Mouse (Mus musculus): Measurements from ENCODE around the gene Sema6c. TPM values are rescaled to one million over a fixed set of nuclear protein-coding genes. Genes with fewer than 3 reads are reported as not detected.
A peak's percentile ranks its signal among the peaks of the same experiment; 100 is the strongest.

Gene Sema6c
- total RNA-seq, 2 experiments from 2014 or later, result 7.5 to 8.1 TPM

- peak; percentile 93 for DNase-seq
These were observed 17.6 kb upstream of the Sema6c start for GRCm38 (mm10) chr3:95142617-95143011.

- DNase-seq, result no peak
These were observed 12.3 kb upstream of the Sema6c start for GRCm38 (mm10) chr3:95147924-95148323.

DNA sequence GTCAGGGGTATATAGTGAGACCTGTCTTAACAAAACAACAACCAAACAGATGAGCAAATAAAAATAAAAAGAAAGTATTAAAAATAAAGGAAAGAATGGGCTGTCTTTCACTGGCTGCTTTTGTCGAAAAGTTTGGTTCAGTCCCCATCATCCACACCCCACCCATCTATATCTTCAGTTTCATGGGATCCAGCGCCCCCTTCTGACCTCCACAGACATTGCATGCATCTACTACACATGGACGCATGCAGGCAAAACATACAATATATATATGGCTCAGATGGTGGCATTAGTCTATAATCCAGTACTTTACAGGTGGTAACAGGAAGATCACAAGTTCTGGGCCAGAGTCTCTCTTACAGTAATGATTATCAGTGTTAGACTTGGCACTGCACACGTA is 6.4 kb upstream of the Sema6c start:
- DNase-seq, result peak; percentile 44

GRCm38 (mm10) chr3:95159511-95159986 is 708 bp upstream of the Sema6c start:
- DNase-seq, result no peak

- peak; percentile 31 for DNase-seq
These were observed 839 bp downstream of the Sema6c start for GRCm38 (mm10) chr3:95161041-95161551.

- peak; percentile 25 for DNase-seq
These were observed 1.5 kb downstream of the Sema6c start for GRCm38 (mm10) chr3:95161618-95162344.

- DNase-seq, result no peak
These were observed 2.0 kb downstream of the Sema6c start for GRCm38 (mm10) chr3:95162345-95162628.

GRCm38 (mm10) chr3:95163419-95164255 is 3.4 kb downstream of the Sema6c start:
- no peak for DNase-seq

- no peak for DNase-seq
These were observed 3.9 kb downstream of the Sema6c start for GRCm38 (mm10) chr3:95164256-95164550.

- DNase-seq, result no peak
These were observed 4.6 kb downstream of the Sema6c start for GRCm38 (mm10) chr3:95164840-95165239.

DNA sequence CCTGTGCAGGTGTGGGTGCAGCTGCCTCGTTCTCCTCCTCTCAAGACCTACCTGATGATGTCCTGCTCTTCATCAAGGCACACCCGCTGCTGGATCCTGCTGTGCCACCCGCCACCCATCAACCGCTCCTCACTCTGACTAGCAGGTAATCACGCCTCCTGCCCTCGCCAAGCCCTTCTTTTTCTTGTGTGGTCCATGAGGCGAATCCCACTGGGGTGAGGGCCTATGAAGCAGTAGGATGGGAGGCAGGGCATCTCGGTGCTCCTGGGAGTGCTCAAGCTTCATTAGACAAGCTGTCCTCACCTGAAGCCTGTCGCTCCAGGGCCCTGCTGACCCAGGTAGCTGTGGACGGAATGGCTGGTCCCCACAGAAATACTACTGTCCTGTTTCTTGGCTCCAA is 9.7 kb downstream of the Sema6c start:
- DNase-seq, result no peak

DNA sequence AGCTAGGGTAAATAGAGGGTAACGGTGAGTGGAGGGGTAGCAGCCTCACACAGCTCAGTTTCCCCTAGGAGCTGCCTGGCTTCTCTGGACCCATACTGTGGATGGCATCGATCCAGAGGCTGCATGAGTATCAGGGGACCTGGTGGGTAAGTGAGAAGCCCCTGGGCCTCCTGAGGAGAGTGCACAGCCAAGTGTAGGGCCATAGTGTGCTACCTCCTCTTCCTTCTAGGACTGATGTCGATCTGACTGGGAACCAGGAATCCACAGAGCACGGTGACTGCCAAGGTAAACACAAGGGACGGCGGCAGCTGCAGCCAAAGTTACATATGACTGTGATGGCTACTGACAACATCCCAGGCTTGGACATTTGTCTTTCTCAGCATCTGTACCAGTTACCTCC is 10.8 kb downstream of the Sema6c start:
- DNase-seq, result no peak

- DNase-seq, result peak; percentile 21
These were observed 12.4 kb downstream of the Sema6c start for GRCm38 (mm10) chr3:95172526-95173255.

- peak; percentile 45 for DNase-seq
These were observed 13.1 kb downstream of the Sema6c start for GRCm38 (mm10) chr3:95173256-95173949.

GRCm38 (mm10) chr3:95174011-95174592 is 13.8 kb downstream of the Sema6c start:
- peak; percentile 95 for DNase-seq

DNA sequence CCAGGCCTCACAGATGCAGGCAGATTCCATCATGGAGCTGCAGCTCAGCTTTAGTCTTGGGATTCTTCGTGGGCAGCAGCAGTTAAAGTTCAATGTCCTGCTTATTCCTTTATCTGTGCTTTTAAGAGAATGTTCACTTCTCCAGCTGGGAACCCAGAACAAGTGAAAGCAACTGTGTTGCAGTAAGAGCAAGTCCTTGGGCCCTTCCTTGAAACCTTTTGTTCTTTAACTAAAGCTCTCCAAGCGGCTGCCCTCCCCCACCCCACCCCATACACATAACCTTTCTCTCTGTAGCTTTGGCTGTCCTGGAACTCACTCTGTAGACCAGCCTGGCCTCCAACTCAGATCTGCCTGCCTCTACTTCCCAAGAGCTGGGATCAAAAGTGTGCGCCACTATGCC is 16.2 kb downstream of the Sema6c start:
- DNase-seq, result no peak

GRCm38 (mm10) chr3:95177583-95177982 is 17.3 kb downstream of the Sema6c start:
- DNase-seq, result no peak

DNA sequence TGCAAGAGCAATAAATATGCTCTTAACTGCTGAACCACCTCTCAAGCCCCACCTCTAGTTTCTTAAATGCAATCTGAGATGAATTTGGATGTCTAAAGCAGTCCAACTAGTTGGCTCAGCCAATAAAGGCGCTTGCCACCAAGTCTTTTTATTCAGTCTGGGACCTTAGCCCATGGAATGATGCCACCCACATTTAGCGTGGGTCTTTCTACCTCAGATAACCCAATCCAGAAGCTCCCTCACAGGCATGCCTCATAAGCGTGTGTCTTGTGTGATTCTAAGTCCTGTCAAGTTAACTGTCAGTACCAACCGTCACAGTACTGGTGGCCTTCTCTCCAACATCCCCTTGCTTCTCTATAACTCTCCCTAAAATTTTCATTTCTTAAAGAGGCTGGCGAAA is 18.7 kb downstream of the Sema6c start:
- no peak for DNase-seq

DNA sequence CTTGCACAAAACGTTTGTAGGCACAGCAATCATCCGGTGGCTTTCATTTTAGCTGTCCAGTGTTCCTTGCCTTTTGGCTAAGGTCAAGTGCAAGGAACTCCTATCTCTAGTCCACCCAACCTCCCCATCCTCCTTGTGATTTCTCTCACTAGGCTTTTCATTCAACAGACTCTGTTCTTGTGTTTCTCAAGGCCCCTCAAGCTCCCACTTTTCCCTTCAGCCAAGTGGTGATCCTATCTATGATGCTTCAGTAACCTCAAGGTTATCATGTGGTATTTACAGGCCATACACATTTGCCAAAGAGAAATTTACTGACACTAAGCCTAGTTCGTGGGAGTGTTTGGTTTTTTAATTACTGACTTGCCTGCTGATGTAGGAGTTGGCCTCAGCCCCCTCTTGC is 19.6 kb downstream of the Sema6c start:
- no peak for DNase-seq

DNA sequence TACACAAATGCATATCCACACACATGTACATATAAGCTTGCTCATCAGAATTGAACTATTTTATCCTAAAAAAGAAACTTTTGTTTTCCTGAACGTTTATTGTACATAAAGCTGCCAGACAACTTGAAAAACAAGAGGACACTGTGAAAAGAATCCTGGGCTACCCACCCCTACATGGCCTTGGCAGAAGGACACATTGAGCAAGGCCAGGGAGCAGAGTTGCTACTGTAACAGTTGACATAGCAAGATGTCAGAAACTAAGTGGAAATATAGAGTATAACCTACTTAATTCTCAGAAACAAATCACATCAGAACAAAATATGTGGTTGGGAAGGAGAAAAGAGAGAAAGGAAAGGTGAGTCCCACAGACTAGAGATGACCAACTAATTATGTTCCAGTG is 21.6 kb downstream of the Sema6c start:
- DNase-seq, result no peak

- DNase-seq, result no peak
These were observed 24.7 kb downstream of the Sema6c start for GRCm38 (mm10) chr3:95184796-95185577.
